Mouse (Mus musculus) neural tube, embryonic 15.5 days (tissue): ENCODE measurements around the gene Plpp6. TPM values are rescaled to one million over a fixed set of nuclear protein-coding genes. Genes with fewer than 3 reads are reported as not detected.

Experiments used
- ATAC-seq: fragments of 200-750 bp; cut with Nextera tagmentation; 2 replicates; pipeline ENCODE4 v1.8.0; 2017; ENCODE audit warnings: mild to moderate bottlenecking, moderate TSS enrichment, moderate library complexity; ENCODE audit not compliant: low FRiP score
- H3K27ac ChIP-seq: fragments of 300-500 bp; sonication (generic); replicated peaks from 2 replicates; pipeline ENCODE4 v1.5.1; 2015; ENCODE audit warnings: mild to moderate bottlenecking, inconsistent platforms
- H3K27me3 ChIP-seq: fragments of 300-500 bp; sonication (generic); replicated peaks from 2 replicates; pipeline ENCODE4 v1.6.1; 2015; ENCODE audit warnings: inconsistent platforms
- H3K36me3 ChIP-seq: fragments of 300-500 bp; sonication (generic); 2 replicates; pipeline ENCODE4 v1.6.1; 2015; ENCODE audit warnings: inconsistent platforms
- H3K4me1 ChIP-seq: fragments of 300-500 bp; sonication (generic); 2 replicates; pipeline ENCODE4 v1.6.1; 2015; ENCODE audit warnings: inconsistent platforms
- H3K4me2 ChIP-seq: fragments of 300-500 bp; sonication (generic); 2 replicates; pipeline ENCODE4 v1.6.1; 2015; ENCODE audit warnings: inconsistent platforms, mild to moderate bottlenecking, moderate library complexity
- H3K4me3 ChIP-seq: fragments of 300-500 bp; sonication (generic); replicated peaks from 2 replicates; pipeline ENCODE4 v1.5.1; 2015; ENCODE audit warnings: mild to moderate bottlenecking, inconsistent platforms
- H3K9ac ChIP-seq: fragments of 300-500 bp; sonication (generic); replicated peaks from 2 replicates; pipeline ENCODE4 v1.6.1; 2015; ENCODE audit warnings: mild to moderate bottlenecking, inconsistent platforms
- H3K9me3 ChIP-seq: fragments of 300-500 bp; sonication (generic); replicated peaks from 2 replicates; pipeline ENCODE4 v1.6.1; 2016; ENCODE audit warnings: inconsistent platforms
- WGBS: fragments of 180-500 bp; shearing (Covaris S2); methylation state at CpG from one replicate; pipeline ENCODE4 v1.1.7; 2015; ENCODE audit warnings: mixed read lengths; 5-methylcytosine and 5-hydroxymethylcytosine counted together
- polyA plus RNA-seq: library from polyadenylated mRNA; unstranded; fragments of >200 nt; fragmentation: Nextera tagmentation; extraction: Ambion mirVana; gene quantifications from 2 replicates; pipeline ENCODE4 v1.2.1, GENCODE M21; 2015

Gene Plpp6
- polyA plus RNA-seq, 1 experiment from 2014 or later = 12.0 TPM

GRCm38 (mm10) chr19:28947311-28947710, 16.4 kb upstream of the Plpp6 start:
- H3K36me3 ChIP-seq = no peaks in the 10 kb centered on the region
- H3K27ac ChIP-seq = no peak overlapping the region
- H3K27me3 ChIP-seq = no peaks in the 10 kb centered on the region
- no peak overlapping the region for H3K4me2 ChIP-seq
- H3K4me1 ChIP-seq = no peaks in the 10 kb centered on the region
- H3K4me3 ChIP-seq = no peak overlapping the region
- H3K9me3 ChIP-seq = no peaks in the 10 kb centered on the region
- WGBS = 68% methylated on average over 2 of the region's 2 CpGs
- no peak for ATAC-seq
- no peak overlapping the region for H3K9ac ChIP-seq

GRCm38 (mm10) chr19:28951251-28951650, 12.5 kb upstream of the Plpp6 start:
- H3K9ac ChIP-seq = no peak overlapping the region
- no peaks in the 10 kb centered on the region for H3K27me3 ChIP-seq
- H3K4me1 ChIP-seq = no peaks in the 10 kb centered on the region
- no peak overlapping the region for H3K27ac ChIP-seq
- no peak for ATAC-seq
- H3K4me2 ChIP-seq = no peak overlapping the region
- no peaks in the 10 kb centered on the region for H3K9me3 ChIP-seq
- 79% methylated on average over 5 of the region's 5 CpGs for WGBS
- H3K36me3 ChIP-seq = no peaks in the 10 kb centered on the region
- H3K4me3 ChIP-seq = no peak overlapping the region

GRCm38 (mm10) chr19:28963113-28963512, 640 bp upstream of the Plpp6 start:
- H3K4me1 ChIP-seq = peaks cover 25% of the 10 kb centered on the region
- peak overlapping the region; percentile 85 for H3K4me3 ChIP-seq
- peak overlapping the region; percentile 84; the same call in 1 of the 2 replicates for H3K27ac ChIP-seq
- WGBS = 42% methylated on average over 3 of the region's 3 CpGs
- peak overlapping the region; percentile 74 for H3K4me2 ChIP-seq
- H3K36me3 ChIP-seq = no peaks in the 10 kb centered on the region
- H3K9ac ChIP-seq = peak overlapping the region; percentile 91; the same call in 1 of the 2 replicates
- no peaks in the 10 kb centered on the region for H3K9me3 ChIP-seq
- ATAC-seq = no peak
- H3K27me3 ChIP-seq = no peaks in the 10 kb centered on the region

- Histone ChIP-seq H3K4me3 (peak overlapping the region; percentile 85), H3K9me3 (no peaks in the 10 kb centered on the region), H3K27me3 (no peaks in the 10 kb centered on the region), H3K4me1 (peaks cover 25% of the 10 kb centered on the region), H3K36me3 (no peaks in the 10 kb centered on the region), H3K27ac (peak overlapping the region; percentile 84), H3K9ac (peak overlapping the region; percentile 91), H3K4me2 (peak overlapping the region; percentile 74)
- WGBS = 0% methylated on average over 4 of the region's 4 CpGs
- ATAC-seq = 0 out of 2 replicates have a peak, but pooled peaks have one; percentile 7
Measured at GRCm38 (mm10) chr19:28963513-28963841, 276 bp upstream of the Plpp6 start.

GRCm38 (mm10) chr19:28964552-28964903, 775 bp downstream of the Plpp6 start:
- Histone ChIP-seq H3K36me3 (no peaks in the 10 kb centered on the region), H3K9ac (peak overlapping the region; percentile 91), H3K9me3 (no peaks in the 10 kb centered on the region), H3K27ac (peak overlapping the region; percentile 84; the same call in 1 of the 2 replicates), H3K4me1 (peaks cover 25% of the 10 kb centered on the region), H3K4me2 (peak overlapping the region; percentile 74), H3K4me3 (peak overlapping the region; percentile 85), H3K27me3 (no peaks in the 10 kb centered on the region)
- ATAC-seq = peak; percentile 51
- WGBS = 4% methylated on average over 16 of the region's 16 CpGs

GRCm38 (mm10) chr19:28967652-28968051, 3.9 kb downstream of the Plpp6 start, which contains the start of gene 4430402I18Rik:
Gene 4430402I18Rik (minus strand): TSS chr19:28967800.
- Histone ChIP-seq H3K9ac (no peak within 1 kb of the TSS), H3K4me2 (peak within 1 kb of the TSS; percentile 7; the same call in 1 of the 2 replicates), H3K4me3 (no peak within 1 kb of the TSS), H3K36me3 (no peaks in the 10 kb centered on the region), H3K9me3 (no peaks in the 10 kb centered on the region), H3K27ac (no peak within 1 kb of the TSS), H3K27me3 (no peaks in the 10 kb centered on the region), H3K4me1 (peaks cover 25% of the 10 kb centered on the region)
- no peak for ATAC-seq
- 7% methylated on average over 11 of the region's 11 CpGs for WGBS

- Histone ChIP-seq H3K27ac (no peak overlapping the region), H3K4me2 (no peak overlapping the region), H3K9ac (no peak overlapping the region), H3K4me3 (no peak overlapping the region), H3K36me3 (no peaks in the 10 kb centered on the region), H3K4me1 (peaks cover 24% of the 10 kb centered on the region), H3K9me3 (no peaks in the 10 kb centered on the region), H3K27me3 (no peaks in the 10 kb centered on the region)
- WGBS = 66% methylated on average over 4 of the region's 4 CpGs
- no peak for ATAC-seq
Measured at GRCm38 (mm10) chr19:28968178-28968577, 4.4 kb downstream of the Plpp6 start.

- no peak for ATAC-seq
- Histone ChIP-seq H3K4me3 (no peak overlapping the region), H3K4me2 (no peak overlapping the region), H3K36me3 (no peaks in the 10 kb centered on the region), H3K9me3 (no peaks in the 10 kb centered on the region), H3K4me1 (peaks cover 20% of the 10 kb centered on the region), H3K9ac (no peak overlapping the region), H3K27me3 (no peaks in the 10 kb centered on the region), H3K27ac (no peak overlapping the region)
- WGBS = 79% methylated on average over 5 of the region's 5 CpGs
Measured at GRCm38 (mm10) chr19:28969231-28969630, 5.5 kb downstream of the Plpp6 start.

- ATAC-seq = no peak
- Histone ChIP-seq H3K4me3 (no peak overlapping the region), H3K9me3 (no peaks in the 10 kb centered on the region), H3K27me3 (no peaks in the 10 kb centered on the region), H3K27ac (no peak overlapping the region), H3K4me2 (no peak overlapping the region), H3K9ac (no peak overlapping the region), H3K36me3 (no peaks in the 10 kb centered on the region), H3K4me1 (peaks cover 18% of the 10 kb centered on the region)
- 79% methylated on average over 11 of the region's 11 CpGs for WGBS
Measured at GRCm38 (mm10) chr19:28970251-28970650, 6.5 kb downstream of the Plpp6 start.

- no peak overlapping the region; the same call in 1 of the 2 replicates for H3K27ac ChIP-seq
- H3K9me3 ChIP-seq = no peaks in the 10 kb centered on the region
- H3K4me3 ChIP-seq = peak overlapping the region; percentile 45
- H3K4me1 ChIP-seq = peaks cover 8% of the 10 kb centered on the region; the same call in 1 of the 2 replicates
- 16% methylated on average over 35 of the region's 35 CpGs for WGBS
- no peaks in the 10 kb centered on the region for H3K27me3 ChIP-seq
- peak overlapping the region; percentile 76 for H3K4me2 ChIP-seq
- peak overlapping the region; percentile 54 for H3K9ac ChIP-seq
- ATAC-seq = peak; percentile 87
- H3K36me3 ChIP-seq = no peaks in the 10 kb centered on the region
Measured at GRCm38 (mm10) chr19:28974862-28975611, 11.3 kb downstream of the Plpp6 start.

- ATAC-seq = no peak
- no peaks in the 10 kb centered on the region for H3K9me3 ChIP-seq
- H3K9ac ChIP-seq = no peak overlapping the region
- WGBS = 87% methylated on average over 7 of the region's 7 CpGs
- H3K4me1 ChIP-seq = no peaks in the 10 kb centered on the region
- H3K4me3 ChIP-seq = no peak overlapping the region
- no peak overlapping the region for H3K27ac ChIP-seq
- no peak overlapping the region for H3K4me2 ChIP-seq
- H3K27me3 ChIP-seq = no peaks in the 10 kb centered on the region
- no peaks in the 10 kb centered on the region for H3K36me3 ChIP-seq
Measured at GRCm38 (mm10) chr19:28982617-28983016, 18.9 kb downstream of the Plpp6 start.

GRCm38 (mm10) chr19:28989515-28989914, 25.8 kb downstream of the Plpp6 start:
- Histone ChIP-seq H3K27ac (no peak overlapping the region), H3K4me3 (peak overlapping the region; percentile 86), H3K27me3 (no peaks in the 10 kb centered on the region), H3K9me3 (no peaks in the 10 kb centered on the region), H3K4me1 (peaks cover 21% of the 10 kb centered on the region), H3K36me3 (peaks cover 9% of the 10 kb centered on the region; the same call in 1 of the 2 replicates), H3K4me2 (peak overlapping the region; percentile 77), H3K9ac (peak overlapping the region; percentile 86)
- WGBS = 73% methylated on average over 8 of the region's 8 CpGs
- no peak for ATAC-seq
